Mouse (Mus musculus): ENCODE data around the gene Sdr9c7. TPM values are rescaled to one million over a fixed set of nuclear protein-coding genes. Genes with fewer than 3 reads are reported as not detected.
A peak's percentile ranks its signal among the peaks of the same experiment; 100 is the strongest.
"Not testable (repeated sequence)": the region's sequence is repeated elsewhere in the genome, so short reads cannot be mapped to it uniquely, and the experiment has no call there.

The Sdr9c7 gene
- polyA plus RNA-seq, 1 experiment from 2014 or later: not detected

- no peaks in the 10 kb centered on the region for H3K9me3 ChIP-seq (ENCODE audit: control insufficient read depth, low read length)
- no peak overlapping the region for H3K4me2 ChIP-seq (ENCODE audit: low read depth, low read length)
- H3K27ac ChIP-seq (ENCODE audit: low read length): no peak overlapping the region
- peaks cover 14% of the 10 kb centered on the region for H3K4me1 ChIP-seq (replicated peaks; ENCODE audit: control insufficient read depth, insufficient read depth, low read length)
- WGBS: 73% methylated on average over 4 of the region's 4 CpGs
- H3K4me3 ChIP-seq (ENCODE audit: low read length): no peak overlapping the region
- H3K36me3 ChIP-seq (ENCODE audit: control insufficient read depth, insufficient read depth, low read length): no peaks in the 10 kb centered on the region
- no peak overlapping the region for H3K9ac ChIP-seq (ENCODE audit: low read length)
- no peak for ATAC-seq (ENCODE audit: low read depth)
- H3K27me3 ChIP-seq (ENCODE audit: control insufficient read depth, insufficient read depth, low read depth, low read length): no peaks in the 10 kb centered on the region
Observed at GRCm38 (mm10) chr10:127881041-127881440, 17.3 kb upstream of the Sdr9c7 start.

- Histone ChIP-seq H3K9ac (ENCODE audit: low read length) (no peak overlapping the region), H3K9me3 (ENCODE audit: control insufficient read depth, low read length) (no peaks in the 10 kb centered on the region), H3K27ac (ENCODE audit: low read length) (no peak overlapping the region), H3K27me3 (ENCODE audit: control insufficient read depth, insufficient read depth, low read depth, low read length) (no peaks in the 10 kb centered on the region), H3K4me1 (replicated peaks; ENCODE audit: control insufficient read depth, insufficient read depth, low read length) (no peaks in the 10 kb centered on the region), H3K4me2 (ENCODE audit: low read depth, low read length) (no peak overlapping the region), H3K36me3 (ENCODE audit: control insufficient read depth, insufficient read depth, low read length) (no peaks in the 10 kb centered on the region), H3K4me3 (ENCODE audit: low read length) (no peak overlapping the region)
- 61% methylated on average over 1 of the region's 1 CpGs for WGBS
- ATAC-seq (ENCODE audit: low read depth): no peak
Observed at GRCm38 (mm10) chr10:127886551-127886950, 11.8 kb upstream of the Sdr9c7 start.

- Histone ChIP-seq H3K36me3 (ENCODE audit: control insufficient read depth, insufficient read depth, low read length) (no peaks in the 10 kb centered on the region), H3K27me3 (ENCODE audit: control insufficient read depth, insufficient read depth, low read depth, low read length) (no peaks in the 10 kb centered on the region), H3K4me3 (ENCODE audit: low read length) (no peak overlapping the region), H3K9ac (ENCODE audit: low read length) (no peak overlapping the region), H3K4me1 (replicated peaks; ENCODE audit: control insufficient read depth, insufficient read depth, low read length) (no peaks in the 10 kb centered on the region), H3K4me2 (ENCODE audit: low read depth, low read length) (no peak overlapping the region), H3K9me3 (ENCODE audit: control insufficient read depth, low read length) (no peaks in the 10 kb centered on the region), H3K27ac (ENCODE audit: low read length) (no peak overlapping the region)
- 77% methylated on average over 4 of the region's 4 CpGs for whole genome bisulfite sequencing
- no peak for ATAC-seq (ENCODE audit: low read depth)
Observed at GRCm38 (mm10) chr10:127886971-127887370, 11.3 kb upstream of the Sdr9c7 start.

GRCm38 (mm10) chr10:127888605-127889004 is 9.7 kb upstream of the Sdr9c7 start, which contains the start of gene Rdh7:
Gene Rdh7 (minus strand): TSS chr10:127888817.
- H3K4me3 ChIP-seq (ENCODE audit: low read length): no peak within 1 kb of the TSS
- ATAC-seq (ENCODE audit: low read depth): no peak
- peaks cover 2% of the 10 kb centered on the region for H3K4me1 ChIP-seq (replicated peaks; ENCODE audit: control insufficient read depth, insufficient read depth, low read length)
- no peaks in the 10 kb centered on the region for H3K36me3 ChIP-seq (ENCODE audit: control insufficient read depth, insufficient read depth, low read length)
- H3K27ac ChIP-seq (ENCODE audit: low read length): no peak within 1 kb of the TSS
- H3K9me3 ChIP-seq (ENCODE audit: control insufficient read depth, low read length): no peaks in the 10 kb centered on the region
- no peak within 1 kb of the TSS for H3K9ac ChIP-seq (ENCODE audit: low read length)
- no peak within 1 kb of the TSS for H3K4me2 ChIP-seq (ENCODE audit: low read depth, low read length)
- H3K27me3 ChIP-seq (ENCODE audit: control insufficient read depth, insufficient read depth, low read depth, low read length): no peaks in the 10 kb centered on the region

GRCm38 (mm10) chr10:127891481-127891880 is 6.8 kb upstream of the Sdr9c7 start:
- Histone ChIP-seq H3K4me3 (ENCODE audit: low read length) (no peak overlapping the region), H3K4me2 (ENCODE audit: low read depth, low read length) (no peak overlapping the region), H3K27ac (ENCODE audit: low read length) (no peak overlapping the region), H3K4me1 (replicated peaks; ENCODE audit: control insufficient read depth, insufficient read depth, low read length) (peaks cover 8% of the 10 kb centered on the region), H3K9ac (ENCODE audit: low read length) (no peak overlapping the region), H3K27me3 (ENCODE audit: control insufficient read depth, insufficient read depth, low read depth, low read length) (no peaks in the 10 kb centered on the region), H3K36me3 (ENCODE audit: control insufficient read depth, insufficient read depth, low read length) (no peaks in the 10 kb centered on the region), H3K9me3 (ENCODE audit: control insufficient read depth, low read length) (no peaks in the 10 kb centered on the region)
- no peak for ATAC-seq (ENCODE audit: low read depth)
- WGBS: 83% methylated on average over 1 of the region's 1 CpGs

- 34% methylated on average over 5 of the region's 5 CpGs for WGBS
- H3K27ac ChIP-seq (ENCODE audit: low read length); H3K36me3 ChIP-seq (ENCODE audit: control insufficient read depth, insufficient read depth, low read length); H3K27me3 ChIP-seq (ENCODE audit: control insufficient read depth, insufficient read depth, low read depth, low read length); H3K9me3 ChIP-seq (ENCODE audit: control insufficient read depth, low read length); H3K9ac ChIP-seq (ENCODE audit: low read length); H3K4me1 ChIP-seq (replicated peaks; ENCODE audit: control insufficient read depth, insufficient read depth, low read length); H3K4me2 ChIP-seq (ENCODE audit: low read depth, low read length); H3K4me3 ChIP-seq (ENCODE audit: low read length): not testable (repeated sequence)
- peak; percentile 88 for ATAC-seq (ENCODE audit: low read depth)
Observed at GRCm38 (mm10) chr10:127893163-127894022, 4.9 kb upstream of the Sdr9c7 start.

GRCm38 (mm10) chr10:127896705-127897104 is 1.6 kb upstream of the Sdr9c7 start:
- Histone ChIP-seq H3K4me3 (ENCODE audit: low read length) (no peak overlapping the region), H3K27ac (ENCODE audit: low read length) (no peak overlapping the region), H3K36me3 (ENCODE audit: control insufficient read depth, insufficient read depth, low read length) (no peaks in the 10 kb centered on the region), H3K9ac (ENCODE audit: low read length) (no peak overlapping the region), H3K4me2 (ENCODE audit: low read depth, low read length) (no peak overlapping the region), H3K4me1 (replicated peaks; ENCODE audit: control insufficient read depth, insufficient read depth, low read length) (peaks cover 8% of the 10 kb centered on the region), H3K27me3 (ENCODE audit: control insufficient read depth, insufficient read depth, low read depth, low read length) (no peaks in the 10 kb centered on the region), H3K9me3 (ENCODE audit: control insufficient read depth, low read length) (no peaks in the 10 kb centered on the region)
- ATAC-seq (ENCODE audit: low read depth): no peak
- 48% methylated on average over 5 of the region's 5 CpGs for WGBS

GRCm38 (mm10) chr10:127897506-127897905 is 812 bp upstream of the Sdr9c7 start:
- no peak for ATAC-seq (ENCODE audit: low read depth)
- Histone ChIP-seq H3K4me3 (ENCODE audit: low read length) (no peak overlapping the region), H3K4me1 (replicated peaks; ENCODE audit: control insufficient read depth, insufficient read depth, low read length) (peaks cover 8% of the 10 kb centered on the region), H3K9me3 (ENCODE audit: control insufficient read depth, low read length) (no peaks in the 10 kb centered on the region), H3K4me2 (ENCODE audit: low read depth, low read length) (no peak overlapping the region), H3K36me3 (ENCODE audit: control insufficient read depth, insufficient read depth, low read length) (no peaks in the 10 kb centered on the region), H3K9ac (ENCODE audit: low read length) (no peak overlapping the region), H3K27ac (ENCODE audit: low read length) (no peak overlapping the region), H3K27me3 (ENCODE audit: control insufficient read depth, insufficient read depth, low read depth, low read length) (no peaks in the 10 kb centered on the region)
- WGBS: 90% methylated on average over 3 of the region's 3 CpGs

- no peak overlapping the region for H3K9ac ChIP-seq (ENCODE audit: low read length)
- no peaks in the 10 kb centered on the region for H3K27me3 ChIP-seq (ENCODE audit: control insufficient read depth, insufficient read depth, low read depth, low read length)
- no peak overlapping the region for H3K27ac ChIP-seq (ENCODE audit: low read length)
- ATAC-seq (ENCODE audit: low read depth): no peak
- no peak overlapping the region for H3K4me2 ChIP-seq (ENCODE audit: low read depth, low read length)
- peaks cover under 1% of the 10 kb centered on the region; the same call in 1 of the 2 replicates for H3K4me1 ChIP-seq (replicated peaks; ENCODE audit: control insufficient read depth, insufficient read depth, low read length)
- WGBS: 42% methylated on average over 5 of the region's 5 CpGs
- H3K4me3 ChIP-seq (ENCODE audit: low read length): no peak overlapping the region
- no peaks in the 10 kb centered on the region for H3K9me3 ChIP-seq (ENCODE audit: control insufficient read depth, low read length)
- no peaks in the 10 kb centered on the region for H3K36me3 ChIP-seq (ENCODE audit: control insufficient read depth, insufficient read depth, low read length)
Observed at GRCm38 (mm10) chr10:127899783-127900182, 1.5 kb downstream of the Sdr9c7 start.
